Mouse (Mus musculus) NIH3T3 (cell line): ENCODE measurements around the gene Pno1.

Experiments
- DNase-seq: peaks from one replicate; pipeline ENCODE4 v3.0.0-alpha.2; 2012; ENCODE audit warnings: low read depth

Gene Pno1

GRCm38 (mm10) chr11:17180753-17181152 lies 30.6 kb downstream of the Pno1 start:
- no peak for DNase-seq

- DNase-seq: peak; percentile 43
Measured at GRCm38 (mm10) chr11:17176638-17177037, 34.7 kb downstream of the Pno1 start.

- DNase-seq: no peak
Measured at GRCm38 (mm10) chr11:17172300-17172699, 39.1 kb downstream of the Pno1 start.

- no peak for DNase-seq
Measured at GRCm38 (mm10) chr11:17170938-17171729, 40.2 kb downstream of the Pno1 start.

- no peak for DNase-seq
Measured at GRCm38 (mm10) chr11:17169262-17169661, 42.1 kb downstream of the Pno1 start.

GRCm38 (mm10) chr11:17166627-17167026 lies 44.7 kb downstream of the Pno1 start:
- no peak for DNase-seq

- no peak for DNase-seq
Measured at GRCm38 (mm10) chr11:17163956-17164355, 47.4 kb downstream of the Pno1 start.

- peak; percentile 81 for DNase-seq
Measured at GRCm38 (mm10) chr11:17160242-17160641, 51.1 kb downstream of the Pno1 start.

GRCm38 (mm10) chr11:17159738-17160241 lies 51.6 kb downstream of the Pno1 start:
- peak; percentile 47 for DNase-seq

GRCm38 (mm10) chr11:17158858-17159737 lies 52.3 kb downstream of the Pno1 start, which contains the start of gene Ppp3r1:
TSS of gene Ppp3r1 (plus strand) at chr11:17159263.
- DNase-seq: peak; percentile 99
